Mouse (Mus musculus): Measurements from ENCODE around the gene Abi3bp. TPM values are rescaled to one million over a fixed set of nuclear protein-coding genes. Genes with fewer than 3 reads are reported as not detected.

The Abi3bp gene
- 0.59 and 5.4 TPM in 2 replicates for polyA plus RNA-seq (2012; rRNA removed)

GRCm38 (mm10) chr16:56477677-56478574, at the start of gene Abi3bp:
Gene Abi3bp, plus strand, starts transcription at chr16:56477878.

GRCm38 (mm10) chr16:56717224-56718200, 239.8 kb downstream of the Abi3bp start, which contains the start of gene Tfg:
Gene Tfg, minus strand, starts transcription at chr16:56717450.

Other genes with a start within 250 kb of the Abi3bp start
- 112 and 117 TPM in 2 replicates for gene Tfg, start 239.6 kb downstream of the Abi3bp start, polyA plus RNA-seq (2012; rRNA removed)